Mouse (Mus musculus): ENCODE data around the gene Tceal7.

Gene Tceal7

GRCm38 (mm10) chrX:136249671-136250070 is 35.1 kb downstream of the Tceal7 start:
- DNase-seq = no peak

- no peak for DNase-seq
These were observed 37.6 kb downstream of the Tceal7 start for GRCm38 (mm10) chrX:136252023-136252729.

- DNase-seq = no peak
These were observed 53.1 kb downstream of the Tceal7 start for GRCm38 (mm10) chrX:136267720-136268119.

- no peak for DNase-seq
These were observed 53.6 kb downstream of the Tceal7 start for GRCm38 (mm10) chrX:136268173-136268572.

GRCm38 (mm10) chrX:136269743-136270392 is 55.3 kb downstream of the Tceal7 start, which contains the start of gene Bex3:
Bex3 (plus strand) TSS chrX:136270253.
- peak; percentile 57 for DNase-seq

GRCm38 (mm10) chrX:136270393-136271111 is 56.0 kb downstream of the Tceal7 start:
- DNase-seq = peak; percentile 21

- no peak for DNase-seq
These were observed 60.0 kb downstream of the Tceal7 start for GRCm38 (mm10) chrX:136274542-136274941.

GRCm38 (mm10) chrX:136275386-136275785 is 60.8 kb downstream of the Tceal7 start:
- no peak for DNase-seq
